ENCODE assay signal across 9 mouse cellular contexts in genomic region chr1:88575917-88576669, GRCm38 (mm10).
DNase-seq lines count a peak whose midpoint lies in the region; ATAC-seq and TF ChIP-seq lines count a peak whose summit lies in the region.
"Had no signal": no experiment of that assay in that cellular context is flagged by ENCODE, and none has a peak within 500 bp of the region (broad histone marks: within the 10 kb centered on the region; RNA-seq: fewer than 3 reads in every experiment).

No protein-coding gene starts in this region.

- peak overlapping the region; percentile 11 for H3K4me3 ChIP-seq in bone marrow, adult 2 months (replicated peaks; ENCODE audit: control insufficient read depth, low read depth, low read length)
- no peak overlapping the region for H3K4me3 ChIP-seq in left cerebral cortex, adult 2 months
- H3K4me3 ChIP-seq: limb, embryonic 15.5 days had no signal

- TF ChIP-seq POLR2A in bone marrow, adult 2 months (IDR thresholded peaks at IDR 0.05; ENCODE audit: borderline replicate concordance, control insufficient read depth, low read depth, low read length), result no peak

- peaks cover 2% of the 10 kb centered on the region; the same call in 1 of the 2 replicates for H3K4me1 ChIP-seq in bone marrow, adult 2 months (ENCODE audit: control insufficient read depth, insufficient read depth, low read length)
- H3K4me1 ChIP-seq: limb, embryonic 15.5 days had no signal

- H3K27ac ChIP-seq in bone marrow, adult 2 months (ENCODE audit: control insufficient read depth, insufficient read depth, low read depth, low read length, poor library complexity), result no peak overlapping the region
- H3K27ac ChIP-seq in left cerebral cortex, adult 2 months, result no peak overlapping the region
- H3K27ac ChIP-seq: limb, embryonic 15.5 days had no signal

- WGBS in bone marrow, adult 2 months, result 10% methylated on average over 14 of the region's 14 CpGs

- intact Hi-C loops in left cerebral cortex, postnatal 14 days (cut with DNase I), result no loop called here
- intact Hi-C loops in left cerebral cortex, adult 2 months (cut with DNase I), result no loop called here

- peak; percentile 24 to 27 for DNase-seq in B cell, adult 2 months
- DNase-seq in kidney, postnatal 10 days, result peak; percentile 30
- no peak for DNase-seq in cerebellum, adult 11-12 months
- DNase-seq in left cerebral cortex, postnatal 14 days (ENCODE audit: low spot score in 2 of 2), result no peak
- no peak for DNase-seq in yolk sac, embryonic 10.5 days (ENCODE audit: low spot score)
- DNase-seq in left cerebral cortex, adult 2 months (ENCODE audit: extremely low spot score in 1 of 2, low spot score in 2 of 2), result no peak

- TF ChIP-seq CTCF in bone marrow, adult 2 months (IDR thresholded peaks at IDR 0.05; ENCODE audit: control insufficient read depth, insufficient read depth, low read length), result no peak
- no peak for TF ChIP-seq CTCF in left cerebral cortex, adult 2 months (IDR thresholded peaks at IDR 0.05)

- ATAC-seq in monocyte, adult 5-6 weeks (replicated peaks; ENCODE audit: insufficient number of reproducible peaks, low FRiP score, low TSS enrichment, poor library complexity, severe bottlenecking), result peak; percentile 77

Comparison
In these comparisons a context has a peak if more than half of its experiments do, and no peak if none do; other contexts are left out.
1. DNase-seq: peak in B cell, adult 2 months (2 of 2) and kidney, postnatal 10 days (single experiment); none in cerebellum, adult 11-12 months (single experiment), left cerebral cortex, postnatal 14 days (0 of 2), yolk sac, embryonic 10.5 days (single experiment) and left cerebral cortex, adult 2 months (0 of 2).